Mouse (Mus musculus): ENCODE data around the gene Tesk1. TPM values are rescaled to one million over a fixed set of nuclear protein-coding genes. Genes with fewer than 3 reads are reported as not detected.

The Tesk1 gene
- polyA plus RNA-seq, 1 experiment: 67.5 TPM

DNA sequence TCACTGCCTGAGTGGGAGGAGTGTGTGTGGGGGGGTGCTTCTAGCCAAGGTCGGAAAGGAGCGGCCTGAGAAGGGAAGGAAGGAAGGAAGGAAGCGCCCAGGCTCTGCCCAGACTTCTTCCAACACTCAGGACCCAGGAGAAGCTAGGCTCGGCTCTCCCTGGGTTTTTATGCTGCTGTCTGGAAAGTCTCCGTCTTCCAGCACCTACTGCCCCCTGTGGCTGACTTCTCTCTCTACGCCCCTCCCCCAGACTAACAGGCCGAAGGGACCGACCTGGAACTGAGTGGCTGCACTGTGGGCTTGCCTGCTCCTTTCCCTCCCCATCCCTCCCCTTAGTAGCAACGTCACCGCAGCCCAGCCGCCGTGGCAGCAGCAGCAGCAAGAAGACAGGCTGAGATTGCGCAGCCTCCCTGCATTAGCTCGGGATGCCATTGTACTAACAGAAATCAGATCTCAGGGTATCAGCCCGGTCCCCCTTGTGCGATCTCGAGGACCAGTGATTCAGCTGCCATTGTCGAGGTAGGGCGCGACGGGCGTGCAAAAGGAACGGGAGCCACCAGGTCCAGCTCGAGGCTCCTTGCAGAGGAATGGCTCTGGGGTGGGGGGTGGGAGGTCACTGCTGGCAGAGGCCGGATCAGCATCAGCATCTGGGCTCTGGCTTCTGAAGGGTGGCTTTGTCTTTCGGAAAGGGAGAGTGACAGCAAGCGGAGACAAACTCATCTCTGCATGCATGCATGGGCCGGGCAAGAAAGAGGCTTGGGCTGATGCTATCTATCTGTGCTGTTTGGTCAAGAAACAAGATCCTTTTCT is 35.4 kb upstream of the Tesk1 start:
- 15% methylated on average over 28 of the region's 28 CpGs for WGBS
- Histone ChIP-seq H3K4me1 (replicated peaks; ENCODE audit: control insufficient read depth, insufficient read depth, low read length) (no peaks in the 10 kb centered on the region), H3K36me3 (ENCODE audit: control insufficient read depth, insufficient read depth, low read length) (no peaks in the 10 kb centered on the region), H3K27me3 (ENCODE audit: control insufficient read depth, insufficient read depth, low read length) (no peaks in the 10 kb centered on the region; the same call in 1 of the 2 replicates), H3K4me3 (ENCODE audit: control insufficient read depth, insufficient read depth, low read length) (no peak overlapping the region), H3K27ac (ENCODE audit: control insufficient read depth, insufficient read depth, low read length) (no peak overlapping the region)
- TF ChIP-seq POLR2A (IDR thresholded peaks at IDR 0.05; ENCODE audit: control insufficient read depth, extremely low read depth, insufficient read depth, low read length, poor library complexity) (no peak), CTCF (IDR thresholded peaks at IDR 0.05; ENCODE audit: borderline replicate concordance, control insufficient read depth, extremely low read depth, insufficient read depth, low read length, poor library complexity) (no peak)
- DNase-seq: no peak

DNA sequence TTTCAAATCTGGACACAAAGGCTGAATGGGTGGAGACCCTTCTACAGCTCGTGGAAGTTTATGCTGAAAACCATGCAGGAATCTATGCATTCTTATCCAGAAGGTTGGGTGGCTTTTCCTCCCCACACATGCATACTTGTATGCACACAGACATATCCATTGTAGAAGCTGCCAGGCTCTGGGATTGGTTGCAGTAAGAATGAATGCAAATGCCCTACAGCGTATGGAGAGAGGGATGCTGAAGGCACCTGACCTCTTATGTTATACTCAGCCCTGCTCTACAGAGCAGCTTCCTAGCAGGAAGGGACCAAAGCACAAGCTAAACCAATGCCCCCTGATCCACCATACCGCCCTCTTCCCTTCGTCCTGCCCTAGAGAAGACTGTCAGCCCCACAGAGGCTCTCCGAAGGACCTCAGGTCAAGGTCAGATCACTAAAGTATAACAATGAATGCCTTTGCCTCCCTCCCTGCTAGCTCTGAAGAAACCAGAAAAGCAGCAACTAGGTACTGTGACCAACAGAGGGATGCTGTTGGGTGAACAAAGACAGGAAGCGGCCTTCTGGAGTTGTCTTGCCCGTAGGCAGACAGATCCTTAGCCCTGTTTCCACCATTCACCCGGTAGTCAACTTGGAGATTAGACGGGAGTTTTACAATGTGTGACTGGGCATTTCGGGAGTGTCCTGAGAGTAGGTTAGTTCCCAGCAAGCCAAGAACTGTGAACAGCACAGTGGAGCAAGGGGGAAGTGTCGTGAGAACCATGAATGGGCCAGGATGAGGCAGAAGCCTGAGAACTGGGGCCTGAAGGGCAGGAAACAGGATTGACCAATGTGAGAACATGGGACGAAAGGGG is 34.4 kb upstream of the Tesk1 start:
- TF ChIP-seq POLR2A (IDR thresholded peaks at IDR 0.05; ENCODE audit: control insufficient read depth, extremely low read depth, insufficient read depth, low read length, poor library complexity) (no peak), CTCF (IDR thresholded peaks at IDR 0.05; ENCODE audit: borderline replicate concordance, control insufficient read depth, extremely low read depth, insufficient read depth, low read length, poor library complexity) (no peak)
- Histone ChIP-seq H3K4me1 (replicated peaks; ENCODE audit: control insufficient read depth, insufficient read depth, low read length) (no peaks in the 10 kb centered on the region), H3K27ac (ENCODE audit: control insufficient read depth, insufficient read depth, low read length) (no peak overlapping the region), H3K4me3 (ENCODE audit: control insufficient read depth, insufficient read depth, low read length) (no peak overlapping the region), H3K36me3 (ENCODE audit: control insufficient read depth, insufficient read depth, low read length) (no peaks in the 10 kb centered on the region), H3K27me3 (ENCODE audit: control insufficient read depth, insufficient read depth, low read length) (no peaks in the 10 kb centered on the region; the same call in 1 of the 2 replicates)
- 93% methylated on average over 12 of the region's 12 CpGs for WGBS
- DNase-seq: no peak

DNA sequence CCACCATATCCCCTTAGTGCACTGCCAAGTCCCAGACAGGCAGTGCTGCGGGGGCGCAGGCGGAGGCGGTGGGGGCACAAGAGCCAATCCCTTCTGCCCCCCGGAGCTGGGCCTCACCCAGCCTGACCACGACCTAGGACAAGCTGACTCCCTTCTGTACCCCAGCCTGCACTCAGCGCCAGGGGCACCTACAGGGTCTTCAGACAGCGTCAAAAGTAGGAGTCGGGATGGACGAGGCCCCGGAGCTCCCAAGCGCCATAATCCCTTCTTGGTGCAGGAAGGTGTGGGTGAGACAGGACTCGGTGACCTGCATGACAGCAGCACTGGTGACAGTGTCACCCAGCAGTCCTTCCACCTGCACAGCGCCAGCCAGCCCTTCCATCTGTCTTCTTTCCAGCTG is 27.0 kb upstream of the Tesk1 start:
- Histone ChIP-seq H3K27ac (ENCODE audit: control insufficient read depth, insufficient read depth, low read length) (no peak overlapping the region), H3K4me1 (replicated peaks; ENCODE audit: control insufficient read depth, insufficient read depth, low read length) (no peaks in the 10 kb centered on the region), H3K4me3 (ENCODE audit: control insufficient read depth, insufficient read depth, low read length) (no peak overlapping the region), H3K36me3 (ENCODE audit: control insufficient read depth, insufficient read depth, low read length) (no peaks in the 10 kb centered on the region), H3K27me3 (ENCODE audit: control insufficient read depth, insufficient read depth, low read length) (no peaks in the 10 kb centered on the region)
- WGBS: 93% methylated on average over 14 of the region's 14 CpGs
- no peak for DNase-seq
- TF ChIP-seq CTCF (IDR thresholded peaks at IDR 0.05; ENCODE audit: borderline replicate concordance, control insufficient read depth, extremely low read depth, insufficient read depth, low read length, poor library complexity): no peak
- no peak for TF ChIP-seq POLR2A (IDR thresholded peaks at IDR 0.05; ENCODE audit: control insufficient read depth, extremely low read depth, insufficient read depth, low read length, poor library complexity)

DNA sequence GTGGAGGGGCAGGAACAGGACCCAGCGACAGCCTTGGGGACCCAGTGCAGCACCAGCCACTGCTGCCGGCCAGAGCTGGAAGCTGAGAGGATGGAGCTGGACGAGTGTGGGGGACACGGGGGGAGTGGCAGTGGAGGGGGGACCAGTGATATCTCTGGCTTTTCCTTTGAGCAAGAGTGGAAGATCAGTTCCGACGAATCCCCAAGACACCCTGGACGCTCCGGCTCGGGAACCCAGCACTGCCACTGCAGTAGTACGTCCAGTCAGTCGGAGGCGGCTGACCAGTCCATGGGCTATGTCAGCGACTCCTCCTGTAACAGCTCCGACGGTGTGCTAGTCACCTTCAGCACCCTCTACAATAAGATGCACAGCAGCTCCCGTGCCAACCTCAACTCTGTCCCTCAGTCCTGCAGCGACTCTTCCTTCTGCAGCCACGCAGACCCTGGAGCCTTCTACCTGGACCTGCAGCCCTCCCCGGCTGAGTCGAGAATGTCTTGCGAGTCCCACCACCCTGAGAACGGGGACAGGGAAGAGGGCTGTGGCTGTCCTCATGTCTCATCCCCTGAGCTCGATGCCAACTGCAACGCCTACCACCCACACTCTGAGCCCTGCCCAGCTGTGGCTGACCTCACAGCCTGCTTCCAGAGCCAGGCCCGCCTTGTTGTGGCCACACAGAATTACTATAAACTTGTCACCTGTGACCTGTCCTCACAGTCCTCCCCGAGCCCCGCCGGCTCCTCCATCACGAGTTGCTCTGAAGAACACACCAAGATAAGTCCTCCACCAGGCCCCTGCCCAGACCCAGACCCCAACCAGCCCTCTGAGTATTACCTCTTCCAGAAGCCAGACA is 26.3 kb upstream of the Tesk1 start:
- Histone ChIP-seq H3K27ac (ENCODE audit: control insufficient read depth, insufficient read depth, low read length) (no peak overlapping the region), H3K4me1 (replicated peaks; ENCODE audit: control insufficient read depth, insufficient read depth, low read length) (no peaks in the 10 kb centered on the region), H3K4me3 (ENCODE audit: control insufficient read depth, insufficient read depth, low read length) (no peak overlapping the region), H3K36me3 (ENCODE audit: control insufficient read depth, insufficient read depth, low read length) (no peaks in the 10 kb centered on the region), H3K27me3 (ENCODE audit: control insufficient read depth, insufficient read depth, low read length) (no peaks in the 10 kb centered on the region)
- DNase-seq: no peak
- TF ChIP-seq CTCF (IDR thresholded peaks at IDR 0.05; ENCODE audit: borderline replicate concordance, control insufficient read depth, extremely low read depth, insufficient read depth, low read length, poor library complexity): no peak
- TF ChIP-seq POLR2A (IDR thresholded peaks at IDR 0.05; ENCODE audit: control insufficient read depth, extremely low read depth, insufficient read depth, low read length, poor library complexity): no peak
- WGBS: 93% methylated on average over 29 of the region's 29 CpGs

DNA sequence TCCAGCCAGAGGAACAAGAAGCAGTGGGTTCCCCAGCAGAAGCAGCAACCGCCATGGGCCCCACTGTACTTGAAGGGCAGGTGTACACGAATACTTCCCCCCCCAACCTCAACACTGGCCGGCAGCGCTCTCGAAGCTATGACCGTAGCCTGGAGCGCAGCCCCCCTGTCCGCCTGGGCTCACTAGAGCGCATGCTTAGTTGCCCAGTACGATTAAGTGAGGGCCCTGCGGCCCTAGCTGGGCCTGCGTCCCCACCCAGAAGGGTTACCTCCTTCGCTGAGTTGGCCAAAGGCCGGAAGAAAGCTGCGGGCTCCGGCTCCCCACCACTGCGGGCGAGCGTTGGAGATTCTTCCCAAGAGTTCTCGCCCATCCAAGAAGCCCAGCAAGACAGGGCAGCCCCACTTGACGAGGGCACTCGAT is 25.7 kb upstream of the Tesk1 start:
- Histone ChIP-seq H3K4me1 (replicated peaks; ENCODE audit: control insufficient read depth, insufficient read depth, low read length) (no peaks in the 10 kb centered on the region), H3K27me3 (ENCODE audit: control insufficient read depth, insufficient read depth, low read length) (no peaks in the 10 kb centered on the region), H3K27ac (ENCODE audit: control insufficient read depth, insufficient read depth, low read length) (no peak overlapping the region), H3K4me3 (ENCODE audit: control insufficient read depth, insufficient read depth, low read length) (no peak overlapping the region), H3K36me3 (ENCODE audit: control insufficient read depth, insufficient read depth, low read length) (no peaks in the 10 kb centered on the region)
- TF ChIP-seq CTCF (IDR thresholded peaks at IDR 0.05; ENCODE audit: borderline replicate concordance, control insufficient read depth, extremely low read depth, insufficient read depth, low read length, poor library complexity) (no peak), POLR2A (IDR thresholded peaks at IDR 0.05; ENCODE audit: control insufficient read depth, extremely low read depth, insufficient read depth, low read length, poor library complexity) (no peak)
- no peak for DNase-seq
- WGBS: 97% methylated on average over 22 of the region's 22 CpGs
